Mouse (Mus musculus) cerebellum, adult 11-12 months (tissue): ENCODE measurements at regions not wholly inside any gene's neighbourhood (a gene's known extent, or its start where the extent isn't known, plus 50 kb on each side); places are given as distances from the start of the nearest gene placed in this dataset.

Experiments used
- DNase-seq: peaks from one replicate; pipeline ENCODE4 v3.0.0; 2022

DNA sequence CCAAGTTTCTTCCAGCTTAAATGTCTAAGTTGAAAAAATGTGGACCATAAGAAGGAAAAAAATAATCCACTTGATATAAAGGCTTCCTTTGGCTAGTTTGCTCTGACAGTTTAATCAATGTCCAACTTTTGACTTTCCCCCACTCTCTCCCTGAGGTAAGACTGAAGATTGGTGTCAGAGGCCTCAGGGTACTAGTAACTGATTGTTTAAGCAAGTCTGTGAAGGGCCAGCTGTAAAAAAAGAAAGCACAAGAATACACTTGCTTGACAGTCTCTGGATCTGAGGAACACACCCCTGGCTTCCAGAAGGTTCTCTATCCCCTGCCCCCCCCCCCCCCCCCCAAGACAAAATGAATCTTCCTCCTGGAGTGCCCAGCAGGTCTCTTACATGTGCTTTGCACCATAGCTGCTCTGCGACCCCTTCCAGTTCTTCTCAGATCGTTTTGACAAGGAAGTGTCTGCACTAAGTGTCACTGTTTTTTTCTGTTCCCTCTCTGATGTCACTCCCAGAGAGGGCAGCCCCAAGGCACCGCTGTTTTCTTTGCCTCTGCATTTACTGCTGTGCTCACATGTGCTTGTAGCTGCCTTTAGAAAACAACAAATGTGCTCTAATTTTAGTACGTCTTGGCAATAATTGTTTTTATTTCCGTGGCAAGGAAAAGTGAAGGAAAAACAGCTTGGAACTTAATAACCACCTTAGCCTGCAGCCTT, 462.1 kb upstream of the Nr2f2 start:
- DNase-seq = no peak

DNA sequence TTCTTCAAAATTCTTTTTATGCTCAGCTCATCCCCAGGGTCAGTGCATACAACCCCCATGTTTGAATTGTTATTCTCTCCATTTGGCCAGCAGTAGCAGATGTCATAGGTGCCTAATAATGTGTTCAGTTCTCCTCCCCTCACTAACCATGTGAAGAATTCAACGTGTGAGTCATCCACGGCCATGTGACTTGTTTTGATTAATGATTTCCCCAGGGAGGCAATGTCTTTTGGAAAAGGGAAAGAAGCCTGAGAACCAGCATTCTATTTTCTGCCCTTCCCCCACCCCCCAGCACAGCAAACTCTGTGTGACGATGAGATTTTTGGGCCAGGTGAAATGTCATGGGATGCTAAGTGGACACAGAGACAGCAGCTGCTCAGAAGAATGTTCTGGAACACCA, 459.5 kb upstream of the Nr2f2 start:
- DNase-seq = no peak

DNA sequence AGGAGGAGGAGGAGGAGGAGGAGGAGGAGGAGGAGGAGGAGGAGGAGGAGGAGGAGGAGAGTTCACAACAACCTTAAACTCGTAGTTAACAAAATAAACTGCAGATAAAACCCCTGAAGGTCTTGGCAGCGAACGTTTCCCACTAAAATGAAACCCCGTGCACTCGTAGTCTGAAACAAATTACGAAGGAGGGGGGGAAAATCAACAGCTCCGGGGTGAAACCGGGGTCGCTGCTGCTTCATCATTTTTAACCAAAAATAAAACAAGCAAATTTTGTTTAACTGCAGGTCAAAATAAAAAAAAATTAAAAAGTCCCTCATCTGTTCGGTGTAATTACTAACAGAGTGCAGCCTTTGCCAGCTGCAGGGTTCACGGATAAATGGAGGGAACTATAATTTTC, 456.5 kb upstream of the Nr2f2 start:
- no peak for DNase-seq

GRCm38 (mm10) chr7:70822310-70822821, 455.8 kb upstream of the Nr2f2 start:
- DNase-seq = peak; percentile 4

GRCm38 (mm10) chr7:70821861-70822260, 455.3 kb upstream of the Nr2f2 start:
- DNase-seq = no peak

DNA sequence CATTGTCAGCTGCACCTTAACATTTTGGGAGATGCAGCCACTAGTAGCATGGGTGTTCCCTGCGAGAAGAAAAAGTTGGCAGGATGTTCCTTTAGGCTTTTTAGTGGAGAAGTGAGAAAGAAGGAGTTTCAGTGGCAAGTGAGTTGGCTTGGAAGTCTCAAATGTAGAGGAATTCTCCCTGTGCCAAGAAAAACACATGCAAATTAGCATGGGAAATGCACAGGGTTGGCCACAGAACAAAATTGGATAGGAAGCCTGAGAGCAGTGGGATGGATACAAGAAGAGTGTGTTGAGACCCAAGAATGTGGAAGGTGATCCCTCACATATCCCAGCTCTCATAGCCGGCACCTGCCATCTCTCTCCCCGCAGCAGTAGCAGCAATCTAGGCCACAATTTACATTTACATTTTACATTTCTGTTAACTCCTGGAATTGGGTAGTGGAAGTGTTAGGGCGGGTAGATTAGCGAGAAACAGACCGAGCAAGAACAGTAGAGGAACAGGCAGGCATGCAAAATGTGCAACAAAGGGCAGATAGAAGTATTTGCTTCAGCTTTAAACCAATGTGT, 450.9 kb upstream of the Nr2f2 start:
- DNase-seq = no peak

DNA sequence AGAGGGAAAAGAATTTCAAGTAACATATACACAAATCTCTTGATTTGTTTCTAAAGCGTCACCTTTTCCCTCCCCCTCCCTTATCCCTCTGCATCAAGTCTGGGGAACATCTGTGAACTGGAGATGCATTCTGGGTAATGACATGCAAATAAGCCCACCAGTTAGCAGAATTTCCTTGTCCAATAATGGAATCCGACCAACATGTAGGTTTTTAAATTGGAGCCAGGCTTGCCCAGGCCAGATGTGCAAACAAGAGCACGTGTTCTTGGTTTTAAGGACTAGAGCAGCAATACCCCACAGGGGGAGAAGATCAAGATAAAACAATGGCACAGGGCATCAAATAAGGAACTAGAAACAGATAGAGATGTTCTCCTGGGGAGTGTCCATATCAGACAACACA, 447.9 kb upstream of the Nr2f2 start:
- no peak for DNase-seq

GRCm38 (mm10) chr7:70813101-70813500, 446.6 kb upstream of the Nr2f2 start:
- no peak for DNase-seq

GRCm38 (mm10) chr7:70810411-70811090, 444.0 kb upstream of the Nr2f2 start:
- no peak for DNase-seq

DNA sequence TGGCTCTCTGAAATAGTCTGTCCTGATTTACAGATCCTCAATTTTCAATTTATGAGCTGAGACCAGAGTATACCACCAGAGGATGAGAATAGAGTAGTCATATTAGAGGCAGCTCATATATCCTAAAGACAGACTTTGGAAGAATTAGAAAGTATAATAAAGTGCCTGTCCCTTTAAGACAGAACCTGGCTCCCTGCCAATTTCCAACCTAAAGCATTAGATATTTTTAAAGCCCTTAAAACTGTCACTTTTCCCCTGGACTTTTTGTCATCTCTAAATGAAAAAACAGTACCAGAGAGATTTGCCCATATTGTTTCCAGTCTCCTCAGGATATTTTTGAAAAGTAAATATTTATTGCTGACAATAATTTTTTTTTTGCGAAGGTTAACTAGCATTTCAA, 437.7 kb upstream of the Nr2f2 start:
- no peak for DNase-seq

DNA sequence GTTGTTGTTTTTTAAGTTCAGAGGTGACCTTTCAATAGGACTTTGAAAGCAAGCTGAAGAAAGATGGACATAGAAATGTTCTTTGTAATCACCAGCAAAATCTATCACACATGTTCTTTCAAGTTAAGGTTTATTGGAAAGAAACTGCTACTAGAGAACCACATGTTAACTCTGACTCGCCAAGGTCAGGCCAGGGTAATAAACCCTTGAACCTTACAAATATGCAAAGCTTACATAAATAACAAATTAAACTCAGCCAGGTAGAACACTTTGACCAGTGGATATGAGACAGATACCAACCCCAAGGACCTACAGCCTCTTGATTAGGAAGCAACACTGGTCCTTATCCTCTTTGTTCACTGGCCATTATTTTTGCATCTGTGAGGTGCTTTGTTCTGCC, 433.4 kb upstream of the Nr2f2 start:
- no peak for DNase-seq

DNA sequence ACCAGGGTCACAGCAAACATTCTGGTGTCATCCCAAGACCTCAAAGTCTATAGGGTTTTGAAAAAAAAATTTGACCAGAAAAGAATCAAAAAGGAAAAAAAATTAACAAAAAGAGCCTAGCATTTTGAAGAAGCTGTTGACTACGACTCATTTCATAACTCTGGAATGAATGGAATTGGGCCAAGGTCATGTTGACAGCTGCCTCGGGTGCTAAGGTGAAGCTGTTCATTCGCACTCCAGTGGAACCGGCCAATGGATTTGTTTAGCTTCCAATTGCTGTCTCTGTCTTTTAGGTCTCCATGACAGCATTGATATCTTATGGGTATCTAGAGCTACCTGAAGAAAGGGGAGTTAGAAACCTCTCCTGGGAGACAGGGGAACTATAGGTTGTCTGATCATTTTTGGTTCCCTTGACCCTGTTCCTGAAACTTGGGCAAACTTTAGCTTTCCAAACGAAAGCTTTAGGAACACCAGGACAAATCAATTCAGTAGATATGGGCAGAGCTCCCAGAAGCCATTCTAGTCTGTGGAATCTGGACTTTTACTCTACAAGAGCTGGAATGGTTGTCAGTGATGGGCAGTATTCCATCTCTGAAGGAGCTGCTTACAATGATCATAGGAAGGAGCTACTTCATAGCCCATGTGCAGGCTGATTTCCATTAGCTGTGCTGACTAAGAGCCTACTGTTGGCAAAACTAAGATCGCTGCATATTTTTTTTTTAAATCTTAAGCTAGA, 432.7 kb upstream of the Nr2f2 start:
- no peak for DNase-seq

GRCm38 (mm10) chr7:70796038-70796760, 429.7 kb upstream of the Nr2f2 start:
- no peak for DNase-seq

GRCm38 (mm10) chr7:70788902-70789796, 422.6 kb upstream of the Nr2f2 start:
- DNase-seq = no peak

DNA sequence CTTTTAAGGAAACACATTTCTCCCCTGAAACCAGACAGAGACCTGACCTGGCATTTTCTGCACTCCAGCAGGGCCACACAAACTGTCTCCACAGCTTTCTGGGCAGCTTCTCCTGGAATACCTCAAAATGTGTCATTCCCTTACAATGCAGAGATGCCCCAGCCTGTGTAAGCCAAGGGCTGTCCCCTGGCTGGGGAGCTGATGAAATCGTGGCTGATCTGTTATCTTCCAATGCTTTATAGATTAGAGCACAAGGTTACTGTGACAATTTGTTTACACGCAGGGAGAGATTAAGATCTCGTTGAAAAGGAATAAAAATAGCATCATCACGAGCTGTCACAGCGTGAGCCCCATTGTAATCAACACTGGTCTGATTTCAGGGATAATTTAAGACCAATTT, 421.4 kb upstream of the Nr2f2 start:
- DNase-seq = no peak

DNA sequence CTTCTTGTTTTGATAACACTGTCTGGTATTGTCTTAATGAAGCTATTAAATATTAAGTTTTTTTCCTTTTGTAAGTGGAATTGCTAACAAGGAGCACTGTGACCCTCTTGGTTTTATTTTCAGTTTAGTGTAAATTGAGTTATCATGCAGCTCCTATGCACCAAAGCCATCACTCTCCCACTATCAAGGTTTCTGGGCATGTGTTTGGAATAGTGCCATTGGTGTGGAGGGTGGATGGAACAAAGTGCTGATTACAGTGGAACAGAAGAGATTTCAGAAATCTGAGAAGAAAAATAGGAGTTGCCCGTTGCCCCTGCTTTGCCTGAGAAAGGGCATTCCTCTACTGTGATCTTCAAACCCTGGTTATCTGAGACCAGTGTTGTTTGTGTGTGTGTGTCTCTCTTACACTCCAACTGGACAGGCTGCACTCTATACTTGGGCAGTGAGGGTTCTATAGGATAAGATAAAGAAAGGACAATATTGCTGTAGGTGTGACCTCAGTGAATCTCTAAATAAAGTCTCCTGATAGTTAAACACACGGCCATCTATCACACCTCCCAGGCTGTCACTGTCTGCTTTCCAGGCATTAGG, 414.3 kb upstream of the Nr2f2 start:
- DNase-seq = no peak

GRCm38 (mm10) chr7:70777763-70778162, 411.2 kb upstream of the Nr2f2 start:
- DNase-seq = no peak

DNA sequence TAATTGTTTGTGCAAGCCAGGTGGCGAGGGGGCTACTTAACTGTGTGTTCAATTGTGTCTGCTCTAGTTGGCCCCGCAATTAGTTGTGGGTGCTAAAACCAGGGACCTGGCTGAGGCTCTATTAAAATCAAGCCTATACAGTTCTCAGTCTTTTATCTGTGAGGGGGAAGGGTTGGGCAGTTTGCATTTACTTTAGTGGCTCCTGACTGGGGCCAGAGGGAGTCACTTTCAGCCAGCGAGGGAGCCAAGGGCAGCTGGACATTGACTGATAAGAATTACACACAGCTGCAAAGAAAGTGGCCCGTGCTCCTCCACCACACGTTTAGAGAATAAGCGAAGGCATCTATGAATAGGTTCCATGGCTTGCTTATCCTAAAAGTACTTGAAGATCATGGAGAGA, 403.1 kb upstream of the Nr2f2 start:
- DNase-seq = no peak

- DNase-seq = no peak
Observed at GRCm38 (mm10) chr7:70767697-70768096, 401.2 kb upstream of the Nr2f2 start.

DNA sequence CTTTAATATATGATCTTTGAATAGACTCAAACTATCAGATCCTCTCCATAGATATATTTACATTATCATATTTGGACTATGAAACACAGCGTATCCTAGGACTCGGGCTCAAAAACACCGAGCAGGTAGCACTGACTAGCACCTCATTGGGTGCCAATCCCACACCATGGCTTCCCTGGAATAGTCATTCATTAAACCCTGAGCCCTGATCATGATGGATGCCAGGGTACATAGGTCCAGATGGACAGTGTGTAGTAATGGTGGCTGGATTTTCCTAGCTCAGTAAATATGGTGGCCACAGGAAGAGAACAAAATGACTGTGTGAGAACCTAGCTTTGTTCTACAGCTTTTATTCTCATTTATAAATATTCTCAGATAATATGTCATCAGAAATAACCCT, 390.1 kb upstream of the Nr2f2 start:
- no peak for DNase-seq

DNA sequence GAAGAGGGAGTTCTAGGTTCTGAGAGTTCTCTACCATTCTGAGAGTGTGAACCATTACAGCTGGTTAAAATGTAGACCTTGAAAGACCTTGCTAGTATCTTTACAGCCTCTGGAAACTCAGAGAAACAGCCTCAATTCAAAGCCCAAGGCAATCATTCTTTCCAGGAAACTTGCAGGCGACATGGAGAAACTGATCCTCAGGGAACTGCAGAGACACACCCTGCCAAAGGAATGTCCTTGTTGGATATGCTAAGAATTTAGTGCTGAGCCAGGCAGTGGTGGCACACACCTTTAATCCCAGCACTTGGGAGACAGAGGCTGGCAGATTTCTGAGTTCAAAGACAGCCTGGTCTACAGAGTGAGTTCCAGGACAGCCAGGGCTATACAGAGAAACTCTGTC, 388.3 kb upstream of the Nr2f2 start:
- DNase-seq = no peak
